Mouse (Mus musculus): ENCODE measurements around the gene Rims3. TPM values are rescaled to one million over a fixed set of nuclear protein-coding genes. Genes with fewer than 3 reads are reported as not detected.

Rims3 gene
- total RNA-seq, 2 experiments from 2014 or later: 25.9 to 28.9 TPM

DNA sequence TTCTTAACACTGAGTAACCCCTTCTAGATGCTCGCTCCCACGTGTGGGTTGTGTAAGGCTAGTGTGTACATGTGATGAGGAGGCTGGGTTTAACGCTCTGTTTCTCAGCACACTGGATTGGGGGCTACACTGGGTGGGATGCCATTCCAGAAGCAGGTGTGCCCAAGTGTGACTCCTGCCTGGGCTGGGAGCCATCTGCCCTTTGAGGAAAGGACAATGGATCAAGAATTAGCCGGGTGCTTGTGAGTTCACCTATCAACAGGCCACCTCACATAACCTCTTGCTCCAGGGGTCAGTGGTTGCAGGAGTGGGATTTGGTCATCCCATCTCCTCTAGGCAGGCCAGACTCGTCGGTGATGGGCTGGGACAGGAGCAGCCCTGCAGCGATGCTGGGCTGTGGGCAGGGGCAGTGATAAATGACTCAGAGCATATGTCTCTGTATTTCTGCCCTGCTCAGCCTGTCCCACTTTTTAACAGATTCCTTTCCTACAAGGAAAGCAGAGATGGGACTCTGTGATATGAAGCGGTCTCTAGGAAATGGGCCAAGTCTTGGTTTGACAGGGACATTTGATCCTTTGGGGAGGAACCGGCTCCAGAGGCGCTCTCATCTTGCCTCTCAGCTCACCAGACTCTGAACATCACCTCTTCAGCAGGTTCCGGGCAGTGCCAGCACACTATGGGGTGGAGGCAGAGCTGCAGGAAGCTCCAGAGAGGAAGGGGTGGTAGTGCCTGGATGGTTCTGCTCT is 39.2 kb downstream of the Rims3 start:
- no peak for DNase-seq

DNA sequence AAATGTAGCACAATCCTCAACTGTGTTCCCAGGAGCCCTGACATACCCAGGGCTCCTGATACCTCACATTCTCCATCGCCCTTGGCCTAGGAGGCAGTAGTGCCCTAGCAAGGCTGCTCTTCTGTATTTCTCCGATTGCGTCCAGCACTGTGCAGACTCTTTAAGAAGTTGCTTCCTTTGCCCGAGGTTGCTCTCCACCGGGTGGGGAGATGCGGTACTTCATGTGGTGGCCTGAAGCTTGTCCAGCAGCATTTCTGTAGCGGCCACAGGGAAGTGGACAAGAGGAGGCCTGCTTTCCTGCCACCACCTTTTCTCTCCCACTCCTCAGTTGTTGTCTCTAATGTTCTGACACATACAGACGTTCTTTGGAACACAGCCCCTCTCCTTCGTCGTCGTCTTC is 40.0 kb downstream of the Rims3 start:
- no peak for DNase-seq

DNA sequence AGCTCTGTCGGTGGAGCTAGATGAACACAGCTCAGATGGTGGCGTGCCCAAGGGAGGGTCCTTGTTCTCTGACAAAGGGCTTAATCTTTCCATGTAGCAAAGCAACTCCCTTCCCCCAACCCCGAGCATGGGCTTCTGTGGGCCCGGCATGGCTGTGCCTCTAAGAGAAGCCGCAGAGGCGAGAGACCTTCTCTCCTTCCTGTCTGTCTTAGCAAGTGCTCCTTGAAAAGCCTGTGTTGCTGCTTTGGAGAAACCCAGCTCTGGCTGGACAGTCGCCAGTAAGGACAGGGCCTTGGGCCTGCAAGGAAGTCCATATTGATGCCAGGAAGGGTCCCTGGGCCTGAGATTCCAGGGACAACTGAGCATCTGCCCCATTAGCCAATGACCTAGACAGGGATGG is 40.6 kb downstream of the Rims3 start:
- DNase-seq: no peak

DNA sequence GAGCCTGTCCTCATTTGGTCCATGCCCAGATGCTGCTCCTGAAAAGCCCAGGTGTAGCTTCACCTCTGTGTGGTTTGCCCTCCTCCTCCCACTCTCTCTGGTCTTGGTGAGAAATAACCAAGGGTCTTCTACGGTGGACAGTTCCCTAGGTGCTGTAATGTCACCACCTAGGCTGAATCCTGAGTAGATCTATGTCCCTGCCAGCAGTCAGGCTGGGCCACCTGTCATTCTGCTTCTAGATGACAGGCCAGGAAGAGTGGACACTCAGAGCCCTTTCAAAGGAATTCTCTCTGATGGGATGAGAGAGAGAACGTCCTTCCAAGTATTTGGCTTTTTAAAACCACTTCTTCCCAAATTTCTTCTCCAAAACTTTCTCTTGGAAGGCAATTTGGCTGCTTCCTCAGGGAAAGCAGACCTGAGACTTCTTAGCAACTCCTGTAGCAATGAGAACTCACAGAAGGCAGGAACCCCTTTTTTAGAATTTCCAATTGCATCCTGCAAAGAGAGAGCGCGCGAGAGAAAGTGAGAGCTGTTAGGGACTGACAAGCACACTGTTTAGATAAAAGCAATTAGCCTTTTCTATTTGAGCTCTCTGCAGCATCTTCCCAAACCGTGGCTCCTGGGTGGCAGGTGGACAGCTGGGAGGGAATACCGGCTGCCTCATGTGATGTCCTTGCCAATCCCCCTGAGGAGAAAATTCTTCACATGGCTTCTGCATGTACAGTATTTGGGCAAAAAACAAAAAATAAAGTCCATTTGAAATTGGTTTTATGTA is 41.4 kb downstream of the Rims3 start:
- no peak for DNase-seq

DNA sequence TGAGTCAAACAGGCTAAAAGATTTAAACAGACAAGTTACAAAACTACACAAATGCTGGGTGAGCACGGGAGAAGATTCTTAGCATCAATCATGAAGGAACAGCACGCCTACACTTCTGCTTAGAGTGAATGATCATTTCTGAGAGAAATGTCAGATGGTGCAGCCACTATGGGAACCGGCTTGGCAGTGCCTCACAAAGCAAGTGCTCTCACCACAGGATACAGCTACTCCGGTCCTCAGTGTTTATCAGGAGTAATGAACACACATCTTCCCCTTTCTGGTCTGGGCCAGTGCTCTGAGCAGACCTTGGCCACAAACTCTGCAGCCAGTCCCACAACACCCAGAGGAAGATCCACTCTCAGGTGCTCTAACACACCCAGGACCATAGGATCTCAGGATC is 49.9 kb downstream of the Rims3 start:
- DNase-seq: no peak

DNA sequence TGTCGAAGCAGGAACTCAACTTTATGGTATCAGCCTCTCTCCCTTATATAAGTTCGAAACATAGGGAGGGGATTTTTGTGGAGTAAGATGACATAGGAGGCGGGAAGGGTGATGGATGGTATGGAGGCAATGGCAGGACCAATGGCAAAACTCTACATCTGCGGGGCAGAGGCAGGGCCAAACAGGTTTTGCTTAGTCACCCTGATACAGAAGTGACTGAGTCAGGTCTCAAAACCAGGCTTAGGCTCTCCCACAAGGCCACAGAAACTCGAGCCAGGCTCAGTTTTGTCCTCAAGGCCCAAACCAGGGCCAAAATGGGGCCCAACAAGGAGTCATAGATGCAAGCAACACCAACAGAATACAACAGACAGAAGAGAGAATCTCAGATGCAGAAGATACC is 51.0 kb downstream of the Rims3 start:
- no peak for DNase-seq

DNA sequence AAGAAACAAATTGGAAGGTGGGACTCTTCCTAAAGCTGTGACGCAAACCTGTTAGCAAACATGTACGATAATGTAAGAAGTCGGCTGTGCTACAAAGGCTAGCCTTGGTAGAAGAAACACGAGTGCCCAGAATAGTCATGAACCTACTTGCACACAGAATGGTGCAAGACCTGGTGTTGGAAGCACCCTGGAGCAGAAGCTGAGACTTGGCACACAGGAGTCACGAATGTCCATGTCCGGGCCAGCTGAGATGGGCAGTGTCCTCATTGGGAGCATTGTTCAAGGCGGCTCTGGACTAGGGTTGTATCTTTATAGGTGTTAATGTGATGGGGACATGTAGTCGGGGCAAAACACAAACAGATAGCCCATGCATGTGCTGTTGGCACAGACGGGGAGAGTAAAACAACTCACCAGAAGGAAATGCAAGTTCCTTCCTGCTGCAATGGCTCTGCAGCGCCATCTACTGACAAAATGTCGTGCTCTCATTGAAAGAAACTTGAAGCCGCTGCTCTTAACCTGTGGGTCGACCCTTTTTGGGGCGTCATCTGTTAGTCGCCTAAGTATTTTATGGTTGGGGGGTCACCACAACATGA is 55.0 kb downstream of the Rims3 start:
- peak; percentile 27 to 36 for DNase-seq

DNA sequence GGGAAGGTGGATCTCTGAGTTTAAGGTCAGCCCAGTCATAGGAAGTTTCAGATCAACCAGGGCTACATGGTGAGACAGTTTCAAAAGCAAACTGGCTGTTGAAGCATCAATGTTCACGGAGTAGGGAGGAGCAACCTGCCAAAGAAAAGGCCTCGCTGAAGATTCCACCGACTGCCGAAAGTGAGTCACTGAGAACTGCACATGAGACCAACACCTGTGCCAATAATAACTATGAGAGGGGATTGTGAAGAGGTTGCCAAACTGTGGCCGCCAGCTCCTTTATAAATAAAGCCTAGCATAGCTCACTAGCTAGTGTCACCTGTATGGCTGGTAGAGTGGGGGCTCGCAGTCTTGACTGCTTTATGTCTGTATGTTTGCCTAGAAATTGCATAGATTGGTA is 56.5 kb downstream of the Rims3 start:
- DNase-seq: no peak

DNA sequence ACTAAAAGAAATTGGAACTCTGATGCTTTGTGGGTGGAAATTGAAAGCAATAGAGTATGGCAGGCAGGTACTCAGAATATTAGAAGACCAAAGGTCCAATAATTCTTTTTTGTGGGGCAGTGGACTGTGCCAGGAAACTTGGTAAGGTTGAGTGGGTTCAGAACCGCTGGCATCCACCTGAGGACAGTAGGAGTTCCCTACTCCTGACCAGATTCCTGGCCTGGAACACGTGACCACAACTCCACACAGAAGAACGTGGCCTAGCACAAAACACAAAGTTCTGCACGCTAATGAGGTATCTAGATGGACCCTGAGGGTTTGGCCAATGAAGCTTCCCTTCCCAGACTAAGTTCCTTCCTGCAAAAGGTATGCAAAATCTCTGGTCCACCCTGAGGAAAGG is 58.2 kb downstream of the Rims3 start:
- no peak for DNase-seq

DNA sequence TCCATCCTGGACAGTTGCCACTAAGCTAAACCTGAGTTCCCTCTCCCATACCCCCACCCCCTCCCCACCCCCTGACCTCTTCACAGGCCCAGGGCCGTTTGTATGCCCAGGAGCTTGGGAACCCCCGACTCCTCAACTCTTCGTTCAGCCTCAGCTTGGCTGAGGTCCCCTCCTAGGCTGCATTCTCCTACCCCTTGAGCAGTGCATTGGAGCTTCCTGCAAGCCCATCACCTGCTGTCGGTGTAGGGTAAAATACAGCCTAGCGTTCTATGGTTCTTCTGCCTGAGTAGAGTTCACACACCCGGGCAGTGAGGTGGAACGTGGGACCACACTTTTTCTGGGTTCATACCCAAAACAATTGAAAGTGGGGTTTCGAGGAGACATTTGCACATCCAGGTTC is 58.8 kb downstream of the Rims3 start:
- no peak for DNase-seq

DNA sequence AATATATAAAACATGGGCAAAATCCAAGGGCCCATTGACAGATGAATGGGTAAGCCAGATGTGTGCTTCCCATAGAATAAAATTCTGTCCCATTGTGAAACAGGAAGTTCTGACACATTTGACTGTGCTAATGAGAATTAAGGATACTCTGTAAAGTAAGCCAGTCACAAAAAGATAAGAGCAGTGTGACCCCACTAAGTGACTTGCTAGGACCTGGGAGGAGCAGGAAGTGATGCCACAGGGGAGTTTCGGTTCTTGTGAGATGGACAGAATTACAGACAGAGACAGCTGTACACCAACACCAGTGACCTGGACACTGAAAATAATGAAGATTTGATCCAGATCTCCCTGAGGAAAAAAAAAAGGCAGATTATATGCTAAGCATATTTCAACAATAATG is 59.2 kb downstream of the Rims3 start:
- no peak for DNase-seq

DNA sequence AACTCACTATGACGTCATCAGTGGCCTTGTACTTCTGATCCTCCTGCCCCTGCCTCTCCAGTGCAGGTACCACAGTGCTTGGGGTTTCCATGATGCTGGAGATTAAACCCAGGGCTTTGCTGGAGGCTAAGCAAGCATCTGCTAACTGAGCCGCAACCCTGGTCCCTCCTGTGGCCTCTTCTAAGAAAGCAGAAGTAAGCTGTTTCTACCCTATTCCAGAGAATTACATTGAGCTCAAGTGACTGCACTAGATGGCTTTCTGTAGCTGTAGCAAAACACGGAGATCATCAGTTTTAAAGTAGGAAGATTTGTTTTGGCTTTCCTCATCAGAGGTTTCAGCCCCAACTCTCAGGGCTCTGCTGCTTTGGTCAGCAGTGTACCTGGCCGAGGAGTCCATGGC is 59.9 kb downstream of the Rims3 start:
- DNase-seq: no peak

DNA sequence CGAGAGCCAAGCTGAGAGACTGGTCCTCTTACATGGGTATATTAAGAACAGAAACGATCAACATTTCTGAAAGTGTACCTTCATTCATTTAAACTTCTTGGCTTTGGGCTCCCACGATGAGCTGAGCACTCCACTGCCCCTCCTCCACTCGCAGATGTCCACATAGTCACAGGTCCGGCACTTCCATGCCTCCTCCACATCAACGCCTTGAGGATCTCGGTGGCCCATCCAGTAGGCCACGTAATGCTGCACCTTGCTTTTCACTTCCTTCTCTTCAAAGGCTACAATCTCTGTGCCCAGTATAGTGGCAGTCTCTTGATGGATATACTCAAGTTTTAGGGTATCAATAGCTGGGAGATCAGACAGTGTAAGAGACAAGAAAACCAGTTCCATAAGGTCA is 66.8 kb downstream of the Rims3 start:
- no peak for DNase-seq

DNA sequence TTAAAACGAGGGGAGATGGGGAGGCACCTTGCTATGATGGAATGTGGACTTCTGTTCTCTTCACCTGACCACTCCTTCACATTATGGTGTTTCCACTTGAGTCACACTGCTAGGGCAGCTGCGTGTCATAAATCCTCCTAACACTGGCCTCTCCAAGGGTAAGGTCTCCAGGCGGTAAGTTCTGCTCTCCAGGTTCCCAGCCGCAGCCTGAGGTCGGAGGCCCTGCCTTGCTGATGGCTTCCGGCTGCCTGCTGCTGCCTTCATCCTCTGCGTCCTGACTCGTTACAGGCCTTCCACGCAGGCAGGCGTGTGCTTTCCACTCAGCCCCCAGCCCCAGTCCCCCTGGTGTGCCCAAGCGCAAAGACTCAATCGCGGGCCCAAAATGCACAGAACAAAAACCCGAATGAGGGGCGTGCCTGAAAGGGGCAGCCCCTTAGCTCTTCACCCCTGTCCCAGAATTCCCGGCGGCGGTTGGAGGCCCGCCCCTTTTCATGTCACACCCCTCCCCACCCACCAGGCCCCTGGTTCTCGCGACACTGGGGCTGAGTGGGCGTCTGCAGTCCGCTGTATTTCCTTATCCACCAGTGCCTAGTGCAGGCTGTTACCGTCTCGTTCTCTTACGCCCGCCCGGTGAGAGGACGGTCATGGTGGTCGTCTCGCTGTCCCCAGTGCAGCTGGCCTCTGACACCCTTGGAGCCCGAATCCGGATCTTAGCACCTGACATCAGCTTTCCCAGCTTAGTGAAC is 70.1 kb downstream of the Rims3 start, which contains the start of gene Exo5:
Exo5 (minus strand) TSS at position 464 of the 746 bp plus-strand sequence.
- DNase-seq: peak; percentile 84 to 86

DNA sequence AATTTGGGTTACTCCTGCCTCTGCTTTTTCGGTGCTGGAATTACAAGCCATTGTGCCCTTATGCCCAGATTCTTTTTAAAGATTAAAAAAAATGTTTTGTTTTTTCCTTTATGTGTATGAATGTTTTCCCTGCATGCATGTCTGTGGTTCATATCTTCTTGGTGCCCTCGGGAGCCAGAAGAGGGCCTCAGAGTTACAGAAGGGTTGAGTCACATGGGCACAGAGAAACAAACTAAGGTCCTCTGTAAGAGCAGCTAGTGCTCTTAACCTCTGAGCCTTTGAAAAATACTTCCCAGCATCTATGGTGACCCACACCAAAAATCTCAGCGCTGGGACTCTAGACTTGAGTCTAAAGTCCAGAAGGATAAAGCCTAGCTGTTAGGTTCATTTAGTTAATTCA is 70.8 kb downstream of the Rims3 start:
- DNase-seq: no peak

DNA sequence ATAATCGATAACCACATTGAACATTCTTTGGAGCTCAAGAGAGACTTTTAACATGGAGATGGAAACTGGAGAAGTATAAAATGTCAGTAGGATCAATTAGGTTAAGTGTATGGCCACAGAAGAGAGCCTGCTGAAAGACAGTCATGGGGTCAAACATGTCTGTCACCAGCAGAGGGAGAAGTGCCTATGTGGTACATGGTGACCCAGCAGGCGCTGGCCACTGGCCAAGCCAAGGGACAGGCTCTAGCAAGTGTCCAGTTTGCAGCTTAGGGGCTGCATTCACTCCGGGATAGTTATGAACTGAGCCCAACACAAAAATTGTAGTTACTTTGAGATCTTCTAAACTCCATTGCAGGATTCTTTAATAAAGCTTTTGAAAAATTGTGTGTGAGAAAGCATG is 74.1 kb downstream of the Rims3 start:
- no peak for DNase-seq

DNA sequence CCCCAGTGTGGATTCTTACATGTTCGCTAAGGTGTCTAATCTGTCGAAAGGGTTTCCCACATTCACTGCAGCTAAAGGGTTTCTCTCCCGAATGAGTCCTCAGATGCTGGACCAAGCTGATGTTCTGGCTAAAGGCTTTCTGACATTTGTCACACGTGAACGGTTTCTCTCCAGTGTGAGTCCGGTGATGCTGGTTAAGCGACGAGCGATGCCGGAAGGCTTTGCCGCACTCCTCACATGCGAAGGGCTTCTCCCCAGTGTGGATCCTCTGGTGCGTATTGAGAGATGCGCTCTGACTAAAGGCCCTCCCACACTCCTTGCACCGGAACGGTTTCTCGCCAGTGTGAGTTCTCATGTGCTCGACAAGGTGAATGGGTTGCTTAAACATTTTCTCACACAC is 76.1 kb downstream of the Rims3 start:
- DNase-seq: no peak

DNA sequence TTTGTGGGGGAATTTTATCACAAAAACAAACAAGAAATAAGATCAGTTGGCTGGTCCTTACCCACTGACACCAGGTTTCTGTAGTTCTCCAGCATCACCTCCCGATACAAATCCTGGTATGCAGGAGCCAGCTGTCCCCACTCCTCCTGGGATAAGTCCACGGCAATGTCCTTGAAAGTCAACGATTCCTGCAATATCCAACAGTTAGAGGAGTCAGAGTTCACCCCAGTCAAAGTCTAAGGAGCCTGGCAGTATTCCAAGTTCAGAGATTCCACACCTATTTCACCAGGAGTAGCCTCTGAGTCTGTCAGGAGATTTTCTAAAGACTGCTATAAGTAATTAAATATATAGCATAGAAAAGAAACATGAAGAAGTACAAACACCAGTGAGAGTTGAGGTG is 80.4 kb downstream of the Rims3 start:
- DNase-seq: no peak

Small RNAs within 50 kb of the gene (microRNA-seq; reads per million reads assigned to microRNA genes)
- 0 reads per million in 2 experiments for gene Gm23936

Other genes starting within 250 kb of the Rims3 start
- 1 to 10 TPM; 1.6 to 1.8 TPM for gene Cited4, start 188.2 kb upstream of the Rims3 start, total RNA-seq (2021)
- 1 to 10 TPM; 4.7 to 4.8 TPM for gene Kcnq4, start 106.2 kb upstream of the Rims3 start, total RNA-seq (2021)
- 10 to 100 TPM; 49.0 to 52.9 TPM for gene Nfyc, start 23.2 kb upstream of the Rims3 start, total RNA-seq (2021)
- 10 to 100 TPM; 11.6 to 13.0 TPM for gene Exo5, start 70.2 kb downstream of the Rims3 start, total RNA-seq (2021)
- gene Zfp69, start 96.9 kb downstream of the Rims3 start, total RNA-seq (2021): 1 to 10 TPM; 1.3 to 1.8 TPM
- gene Smap2, start 162.4 kb downstream of the Rims3 start, total RNA-seq (2021): 100 to 1,000 TPM; 149 to 155 TPM
- gene Col9a2, start 184.6 kb downstream of the Rims3 start, total RNA-seq (2021): 1 to 10 TPM; 2.5 to 4.1 TPM
- gene Zmpste24, start 243.4 kb downstream of the Rims3 start, total RNA-seq (2021): 10 to 100 TPM; 23.1 to 26.3 TPM